ENCODE assay signal across 18 mouse cellular contexts in genomic region chr14:26293859-26294258, GRCm38 (mm10). TPM values are rescaled to one million over a fixed set of nuclear protein-coding genes. Genes with fewer than 3 reads are reported as not detected.
"Had no signal": no experiment of that assay in that cellular context is flagged by ENCODE, and none has a peak within 500 bp of the region (broad histone marks: within the 10 kb centered on the region; RNA-seq: fewer than 3 reads in every experiment).

No protein-coding gene starts in this region.

- H3K9ac ChIP-seq: neural tube, embryonic 12.5 days; neural tube, embryonic 13.5 days; neural tube, embryonic 15.5 days; stomach, embryonic 15.5 days had no signal

- H3K27me3 ChIP-seq: neural tube, embryonic 12.5 days; neural tube, embryonic 13.5 days; neural tube, embryonic 15.5 days; stomach, embryonic 15.5 days had no signal

- H3K9me3 ChIP-seq: neural tube, embryonic 12.5 days; neural tube, embryonic 13.5 days; neural tube, embryonic 15.5 days; stomach, embryonic 15.5 days had no signal

- H3K27ac ChIP-seq: neural tube, embryonic 12.5 days; neural tube, embryonic 13.5 days; neural tube, embryonic 15.5 days; stomach, embryonic 15.5 days; stomach, postnatal 0 days had no signal

- H3K4me2 ChIP-seq: neural tube, embryonic 12.5 days; neural tube, embryonic 13.5 days; neural tube, embryonic 15.5 days; stomach, embryonic 15.5 days had no signal

- H3K4me1 ChIP-seq: neural tube, embryonic 12.5 days; neural tube, embryonic 13.5 days; neural tube, embryonic 15.5 days; stomach, embryonic 15.5 days had no signal

- H3K4me3 ChIP-seq: neural tube, embryonic 12.5 days; neural tube, embryonic 13.5 days; neural tube, embryonic 15.5 days; stomach, embryonic 15.5 days had no signal

- DNase-seq: retina, postnatal 1 day; right cerebral cortex, postnatal 14 days; right cerebral cortex, postnatal 25 days; right cerebral cortex, postnatal 4 days; spleen, adult 18-20 months; thymus, adult 18-20 months; thymus, adult 2 months; thymus, postnatal 14 days; thymus, postnatal 25 days; thymus, postnatal 36 days; thymus, postnatal 4 days had no signal

- H3K36me3 ChIP-seq: neural tube, embryonic 12.5 days; neural tube, embryonic 13.5 days; neural tube, embryonic 15.5 days; stomach, embryonic 15.5 days had no signal

RNA-seq across cellular contexts. Expression of gene Duxbl3, which starts 36.1 kb away (rescaled TPM):
- total RNA-seq: neutrophil, adult 5-6 weeks had no signal
- polyA plus RNA-seq: spleen, adult 2 months had no signal
